Mouse (Mus musculus): ENCODE results near the gene Gdpgp1.

DNA sequence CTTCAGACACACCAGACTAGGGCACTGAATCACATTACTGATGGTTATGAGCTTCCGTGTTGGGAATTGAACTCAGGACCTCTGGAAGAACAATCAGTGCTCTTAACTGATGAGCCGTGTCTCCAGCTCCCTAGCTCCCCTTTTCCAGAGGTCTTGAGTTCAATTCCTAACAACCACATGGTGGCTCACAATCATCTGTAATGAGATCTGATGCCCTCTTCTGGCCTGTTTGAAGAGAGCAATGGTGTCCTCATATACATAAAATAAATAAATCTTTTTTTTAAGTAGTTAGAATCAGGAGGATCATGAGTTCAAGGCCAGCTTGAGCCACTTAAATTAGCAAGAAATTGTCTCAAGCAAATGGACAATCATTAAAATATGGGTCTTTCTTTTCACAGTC lies 23.3 kb downstream of the Gdpgp1 start:
- TF ChIP-seq CTCF (IDR thresholded peaks at IDR 0.05; ENCODE audit: control insufficient read depth, insufficient read depth, low read length): no peak
- no peak for TF ChIP-seq POLR2A (IDR thresholded peaks at IDR 0.05; ENCODE audit: borderline replicate concordance, control insufficient read depth, low read depth, low read length)

Data from bone marrow, adult 2 months (tissue).